Mouse (Mus musculus) small intestine, adult 2 months (tissue): ENCODE measurements at regions not wholly inside any gene's neighbourhood (a gene's known extent, or its start where the extent isn't known, plus 50 kb on each side); places are given as distances from the start of the nearest gene placed in this dataset.

Experiments
- CTCF ChIP-seq: fragments of 200-500 bp; IDR thresholded peaks from 2 replicates; pipeline ENCODE4 v1.5.1; 2012; ENCODE audit warnings: low read depth, mild to moderate bottlenecking, control low read depth, inconsistent platforms, low read length, moderate library complexity, mixed read lengths; ENCODE audit not compliant: insufficient replicate concordance, insufficient read length; ENCODE audit errors: extremely low read depth
- POLR2A ChIP-seq: fragments of 200-500 bp; IDR thresholded peaks from 2 replicates; pipeline ENCODE4 v1.6.1; 2012; ENCODE audit warnings: low read depth, mild to moderate bottlenecking, control low read depth, inconsistent platforms, low read length, moderate library complexity

GRCm38 (mm10) chr13:107703736-107704135 lies 340.5 kb upstream of the Smim15 start:
- TF ChIP-seq CTCF, result no peak
- TF ChIP-seq POLR2A, result no peak
